Mouse (Mus musculus) frontal cortex, postnatal 25 days (tissue): ENCODE data around the gene Cdc37.

Source experiments
- DNase-seq, 2 experiments: peaks; one replicate each; pipeline ENCODE4 v3.0.0; 2022; ENCODE audit warnings: low spot score in 2 of 2

Cdc37 gene

DNA sequence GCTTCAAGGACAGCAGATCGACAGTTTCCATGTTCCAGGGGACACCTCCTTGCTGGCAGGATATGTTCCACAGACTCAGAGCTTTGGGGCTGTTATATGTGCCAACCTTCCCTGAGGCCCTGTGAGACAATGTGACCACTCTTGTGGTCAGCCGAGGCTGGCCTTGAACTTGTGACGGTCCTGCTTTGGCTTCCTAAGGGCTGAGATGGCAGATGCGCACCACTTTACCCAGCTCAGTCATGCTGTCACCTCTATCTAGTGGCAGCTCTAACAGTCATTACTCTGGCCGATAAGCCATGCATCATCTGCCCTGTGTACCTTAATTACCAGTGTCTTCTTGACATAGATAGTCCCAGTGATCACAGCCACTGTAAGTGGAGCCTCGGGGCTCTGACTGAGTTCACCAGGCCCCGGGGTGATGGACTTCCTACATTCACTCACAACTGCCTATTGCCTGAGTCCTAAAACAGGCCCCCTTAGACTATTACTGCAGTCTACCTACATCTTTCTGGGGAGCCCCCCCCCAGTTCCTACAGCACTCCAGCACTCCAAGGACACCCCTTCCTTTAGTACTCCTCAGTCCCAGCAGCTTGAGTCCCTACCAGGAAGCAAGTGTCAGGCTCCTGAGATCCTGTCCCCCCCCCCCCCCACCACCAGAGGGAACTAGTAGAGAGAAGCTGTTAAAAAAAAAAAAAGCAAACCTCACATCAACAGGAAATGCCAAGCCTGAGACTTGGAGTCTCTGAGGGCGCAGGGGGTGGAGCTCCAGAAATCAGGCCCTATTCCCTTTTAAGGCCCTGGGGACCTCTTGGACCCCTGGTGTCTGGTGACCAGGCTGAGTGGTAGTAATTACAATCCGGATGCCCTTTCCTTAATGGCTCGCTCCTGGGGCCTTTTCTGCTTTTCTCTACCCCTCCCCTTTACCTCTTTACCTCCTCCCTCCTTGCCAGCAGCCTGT lies 17.6 kb upstream of the Cdc37 start:
- DNase-seq = no peak

DNA sequence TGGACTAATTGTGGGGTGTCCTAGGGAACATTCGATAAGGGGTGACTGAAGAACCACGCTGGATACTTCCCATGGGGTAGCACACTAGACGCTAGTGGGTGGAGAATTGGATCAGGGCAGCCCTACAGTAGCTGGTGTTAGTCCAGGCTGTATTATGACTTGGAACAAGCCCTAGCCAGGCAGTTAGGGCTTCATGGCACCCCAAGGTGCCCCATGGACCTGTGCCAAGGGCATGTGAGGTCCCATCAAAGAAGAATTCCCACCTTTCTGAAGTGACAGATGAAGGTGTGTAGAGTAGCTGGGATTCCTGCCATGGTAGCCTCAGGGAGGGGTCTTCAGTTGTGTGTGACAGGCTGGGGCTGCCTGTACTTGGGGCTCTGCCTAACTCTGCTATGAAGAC lies 16.7 kb upstream of the Cdc37 start:
- DNase-seq = no peak

DNA sequence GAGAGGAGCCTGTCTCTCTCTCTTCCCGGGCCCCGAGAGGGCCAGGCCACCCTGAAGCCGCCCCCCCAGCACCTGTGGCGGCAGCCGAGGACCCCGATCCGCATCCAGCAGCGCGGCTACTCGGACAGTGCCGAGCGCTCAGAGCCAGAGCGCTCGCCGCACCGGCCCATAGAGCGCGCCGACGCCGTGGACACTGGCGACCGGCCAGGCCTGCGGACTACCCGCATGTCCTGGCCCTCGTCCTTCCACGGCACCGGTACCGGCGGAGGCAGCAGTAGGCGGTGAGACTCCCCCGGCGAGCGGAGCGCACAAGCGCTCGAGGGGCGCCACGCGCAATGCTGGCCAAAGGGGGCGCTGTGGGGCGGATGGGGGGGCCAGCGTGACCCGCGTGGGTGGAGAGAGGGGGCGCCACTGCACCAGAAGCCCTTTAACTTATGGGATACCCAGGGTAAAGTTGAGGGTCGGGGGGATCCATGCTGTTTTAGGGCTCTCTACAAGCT lies 16.2 kb upstream of the Cdc37 start:
- DNase-seq = peak in 1 of 2 experiments; percentile 41

GRCm38 (mm10) chr9:21165041-21165951 lies 15.5 kb upstream of the Cdc37 start, which contains the start of gene Pde4a:
Gene Pde4a, plus strand, starts transcription at chr9:21165714.
- peak; percentile 63 to 68 for DNase-seq

DNA sequence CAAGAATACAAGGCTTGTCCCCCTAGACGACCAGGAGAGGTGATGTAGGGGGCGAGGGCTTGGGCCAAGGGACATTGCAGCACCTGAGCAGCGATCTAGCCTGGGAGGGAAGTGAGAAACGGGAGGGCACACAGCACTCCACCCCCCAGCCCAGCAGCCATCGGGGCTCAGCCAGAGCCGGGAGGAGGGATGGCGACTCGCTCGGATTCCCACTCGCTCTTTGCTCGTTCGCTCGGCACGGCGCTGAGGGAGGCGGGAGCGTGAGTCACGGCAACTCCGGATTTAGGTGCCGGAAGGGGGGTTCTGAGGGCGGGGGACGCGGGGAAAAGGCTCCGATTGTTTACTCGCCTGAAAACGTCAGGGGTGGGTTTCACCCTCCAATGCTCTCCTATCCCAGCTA lies 14.3 kb upstream of the Cdc37 start:
- DNase-seq = peak in 1 of 2 experiments; percentile 56

GRCm38 (mm10) chr9:21163086-21164050 lies 13.6 kb upstream of the Cdc37 start:
- no peak for DNase-seq

GRCm38 (mm10) chr9:21161209-21161909 lies 11.6 kb upstream of the Cdc37 start:
- DNase-seq = peak; percentile 92 to 95

- no peak for DNase-seq
These were observed 5.0 kb upstream of the Cdc37 start for GRCm38 (mm10) chr9:21154787-21155186.

DNA sequence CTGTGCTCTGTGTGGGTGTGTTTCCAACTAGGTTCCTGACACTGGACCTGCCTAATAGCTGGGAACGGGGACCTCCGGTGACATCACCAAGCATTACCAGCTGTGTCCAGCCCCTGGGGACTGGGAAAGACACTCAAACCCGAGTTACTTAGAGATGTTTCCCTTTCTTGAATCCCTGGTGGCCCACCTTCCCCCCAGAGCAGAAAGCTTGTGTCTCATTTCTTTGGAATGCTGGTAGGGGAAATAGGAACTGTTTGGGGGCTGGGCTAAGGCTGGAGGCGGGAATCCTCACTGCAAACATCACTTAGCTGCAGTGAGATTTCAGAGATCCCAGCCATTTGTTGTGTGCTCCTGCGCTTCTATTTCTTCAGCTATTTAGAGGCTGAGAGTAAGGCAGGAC lies 4.1 kb upstream of the Cdc37 start:
- DNase-seq = no peak

DNA sequence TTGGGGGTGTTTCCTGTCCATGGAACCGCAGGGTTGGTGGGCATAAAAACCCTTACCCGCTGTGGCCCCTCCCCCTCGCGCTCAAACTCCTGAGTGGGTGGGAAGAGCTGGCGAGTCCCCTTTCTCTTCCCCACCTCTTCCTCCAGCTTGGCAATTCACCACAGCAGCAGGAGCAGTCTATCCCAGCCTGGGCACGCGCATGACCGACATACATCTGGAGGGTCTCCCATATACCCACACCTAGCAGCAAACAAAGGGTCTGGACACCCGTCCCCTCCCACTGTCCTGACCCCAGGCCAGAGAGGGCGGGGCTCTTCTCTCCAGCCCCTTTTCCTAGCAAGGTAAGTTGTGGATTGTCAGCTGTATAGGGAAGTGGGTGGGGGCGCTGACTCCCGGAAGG lies 3.5 kb upstream of the Cdc37 start:
- no peak for DNase-seq

- DNase-seq = peak; percentile 48 to 59
These were observed 2.9 kb upstream of the Cdc37 start for GRCm38 (mm10) chr9:21152715-21153114.

DNA sequence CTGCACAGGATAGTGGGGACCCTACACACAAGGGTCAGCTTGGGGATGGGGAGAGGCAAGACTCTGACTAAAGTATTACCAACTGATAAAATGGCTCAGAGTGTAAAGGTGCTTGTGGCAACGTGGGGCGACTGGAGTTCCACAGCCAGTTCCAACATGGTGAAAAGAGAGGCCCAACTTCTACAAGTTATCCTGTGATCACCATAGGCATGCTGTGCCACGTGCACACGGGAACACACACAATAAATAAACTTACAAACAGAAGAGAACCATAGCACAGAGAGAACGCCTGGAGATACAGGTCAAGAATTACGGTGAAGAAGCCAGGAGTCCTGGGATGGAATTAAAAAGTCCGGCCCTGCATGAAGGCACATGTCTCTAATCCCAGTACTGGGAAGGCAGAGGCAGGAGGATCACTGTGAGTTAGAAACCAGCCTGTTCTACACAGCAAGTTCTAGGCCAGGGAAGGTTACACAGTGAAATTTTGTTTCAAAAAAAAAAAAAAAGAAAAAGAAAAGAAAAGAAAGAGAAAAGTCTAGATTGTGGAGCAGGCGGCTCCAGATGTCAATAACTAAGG lies 617 bp downstream of the Cdc37 start:
- DNase-seq = no peak

GRCm38 (mm10) chr9:21148427-21148826 lies 1.4 kb downstream of the Cdc37 start:
- no peak for DNase-seq

- no peak for DNase-seq
These were observed 3.1 kb downstream of the Cdc37 start for GRCm38 (mm10) chr9:21146722-21147121.

DNA sequence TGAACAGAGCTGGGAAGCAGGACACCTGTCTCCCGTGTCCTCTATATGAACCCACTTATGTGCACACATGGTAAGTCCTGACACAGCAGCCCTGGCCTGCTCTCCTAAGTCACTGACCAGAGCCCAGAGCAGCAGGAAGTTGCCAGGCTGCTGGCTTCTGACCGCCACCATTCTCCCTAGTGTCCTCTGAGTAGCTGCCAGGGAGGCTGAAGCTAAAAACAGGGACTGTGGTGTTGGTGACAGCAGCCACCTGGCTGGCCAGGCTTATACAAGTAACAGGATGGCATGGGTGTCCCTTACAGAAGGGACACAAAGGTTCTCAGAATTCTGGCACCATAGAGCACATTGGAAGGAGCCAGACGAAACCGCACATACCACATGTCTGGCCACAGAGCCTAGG lies 4.4 kb downstream of the Cdc37 start:
- no peak for DNase-seq

- no peak for DNase-seq
These were observed 5.4 kb downstream of the Cdc37 start for GRCm38 (mm10) chr9:21144361-21144760.

DNA sequence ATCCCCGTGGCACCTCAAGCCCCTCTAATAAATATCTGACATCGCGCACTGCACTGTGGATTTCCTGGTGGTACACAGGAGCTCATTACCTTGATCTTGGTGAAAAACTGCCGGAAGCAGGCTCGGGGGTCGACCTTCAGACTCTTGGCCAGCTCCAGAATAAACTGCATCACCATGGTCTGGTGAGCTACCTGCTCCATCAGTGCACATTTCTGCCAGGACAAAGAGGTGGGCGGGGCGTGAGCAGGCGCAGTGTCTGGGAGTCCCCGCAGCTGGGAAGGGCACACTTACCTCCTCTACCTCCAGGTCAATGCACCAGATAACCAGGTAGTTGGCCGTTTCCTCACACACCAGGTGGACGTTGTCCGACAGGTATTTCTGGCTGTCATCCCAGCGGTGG lies 7.9 kb downstream of the Cdc37 start:
- DNase-seq = no peak

GRCm38 (mm10) chr9:21138386-21138785 lies 11.4 kb downstream of the Cdc37 start:
- DNase-seq = no peak

GRCm38 (mm10) chr9:21137229-21137628 lies 12.6 kb downstream of the Cdc37 start:
- peak; percentile 45 to 50 for DNase-seq

DNA sequence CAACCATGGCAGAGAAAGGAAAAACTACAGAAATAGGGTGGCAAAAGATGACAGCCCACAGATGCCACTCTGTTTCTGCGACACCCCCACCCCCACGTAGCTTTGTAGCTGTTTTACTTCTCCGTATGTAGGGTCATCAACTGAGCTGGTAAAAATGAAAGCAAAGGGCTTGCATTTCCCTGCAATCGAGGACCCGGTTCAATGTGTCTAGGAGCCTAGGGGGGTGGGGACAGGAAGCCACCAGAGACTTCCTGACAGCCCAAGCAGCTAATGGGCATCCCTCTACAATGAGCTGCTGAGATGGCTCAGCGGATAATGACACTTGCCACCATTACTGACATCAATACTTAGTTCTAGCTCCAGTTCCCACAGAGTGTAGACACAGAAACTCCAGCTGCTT lies 13.4 kb downstream of the Cdc37 start:
- no peak for DNase-seq
